Mouse (Mus musculus): ENCODE results near the gene Sema6d. TPM values are rescaled to one million over a fixed set of nuclear protein-coding genes. Genes with fewer than 3 reads are reported as not detected.

Sema6d gene
- polyA plus RNA-seq, 1 experiment from 2014 or later = 13.1 TPM

DNA sequence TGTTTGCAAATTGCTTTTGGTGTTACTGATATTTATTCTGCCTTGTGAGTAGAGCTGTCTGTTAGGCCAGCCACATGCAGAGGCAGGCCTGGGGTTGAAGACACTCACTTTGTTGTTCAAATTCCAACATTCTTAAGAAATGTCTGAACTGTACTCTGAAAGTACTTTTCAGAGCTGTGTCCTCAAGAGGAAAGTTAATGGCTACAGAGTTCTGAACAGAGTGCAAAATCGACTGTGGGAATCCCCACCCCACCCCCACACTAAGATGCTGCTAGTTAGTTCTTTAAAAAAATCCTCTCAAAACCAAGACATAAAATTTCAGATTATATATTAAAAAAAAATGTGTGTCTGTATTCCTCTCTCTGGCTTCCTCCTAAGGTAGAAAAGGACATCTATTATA is 86.5 kb downstream of the Sema6d start:
- WGBS = 17% methylated on average over 1 of the region's 1 CpGs
- Histone ChIP-seq H3K9me3 (no peaks in the 10 kb centered on the region), H3K4me2 (no peak overlapping the region), H3K36me3 (no peaks in the 10 kb centered on the region), H3K9ac (no peak overlapping the region), H3K27me3 (no peaks in the 10 kb centered on the region), H3K4me3 (no peak overlapping the region), H3K4me1 (no peaks in the 10 kb centered on the region), H3K27ac (no peak overlapping the region)
- ATAC-seq (ENCODE audit: insufficient number of reproducible peaks, low FRiP score, low TSS enrichment, low read depth) = no peak

GRCm38 (mm10) chr2:124176711-124177169 is 87.0 kb downstream of the Sema6d start:
- no peak for ATAC-seq (ENCODE audit: insufficient number of reproducible peaks, low FRiP score, low TSS enrichment, low read depth)
- H3K27ac ChIP-seq = no peak overlapping the region
- 54% methylated on average over 4 of the region's 4 CpGs for WGBS
- H3K4me1 ChIP-seq = no peaks in the 10 kb centered on the region
- H3K36me3 ChIP-seq = no peaks in the 10 kb centered on the region
- no peaks in the 10 kb centered on the region for H3K9me3 ChIP-seq
- no peak overlapping the region for H3K4me3 ChIP-seq
- H3K27me3 ChIP-seq = no peaks in the 10 kb centered on the region
- no peak overlapping the region for H3K9ac ChIP-seq
- H3K4me2 ChIP-seq = no peak overlapping the region

GRCm38 (mm10) chr2:124189271-124189670 is 99.5 kb downstream of the Sema6d start:
- Histone ChIP-seq H3K4me3 (no peak overlapping the region), H3K4me1 (no peaks in the 10 kb centered on the region), H3K9ac (no peak overlapping the region), H3K36me3 (no peaks in the 10 kb centered on the region), H3K4me2 (no peak overlapping the region), H3K27me3 (no peaks in the 10 kb centered on the region), H3K27ac (no peak overlapping the region), H3K9me3 (no peaks in the 10 kb centered on the region)
- ATAC-seq (ENCODE audit: insufficient number of reproducible peaks, low FRiP score, low TSS enrichment, low read depth) = no peak
- WGBS = 84% methylated on average over 2 of the region's 2 CpGs

- Histone ChIP-seq H3K4me1 (no peaks in the 10 kb centered on the region), H3K4me2 (no peak overlapping the region), H3K27ac (no peak overlapping the region), H3K9me3 (no peaks in the 10 kb centered on the region), H3K4me3 (no peak overlapping the region), H3K36me3 (no peaks in the 10 kb centered on the region), H3K27me3 (no peaks in the 10 kb centered on the region), H3K9ac (no peak overlapping the region)
- ATAC-seq (ENCODE audit: insufficient number of reproducible peaks, low FRiP score, low TSS enrichment, low read depth) = no peak
- WGBS = 86% methylated on average over 5 of the region's 5 CpGs
Measured at GRCm38 (mm10) chr2:124194041-124194440, 104.3 kb downstream of the Sema6d start.

DNA sequence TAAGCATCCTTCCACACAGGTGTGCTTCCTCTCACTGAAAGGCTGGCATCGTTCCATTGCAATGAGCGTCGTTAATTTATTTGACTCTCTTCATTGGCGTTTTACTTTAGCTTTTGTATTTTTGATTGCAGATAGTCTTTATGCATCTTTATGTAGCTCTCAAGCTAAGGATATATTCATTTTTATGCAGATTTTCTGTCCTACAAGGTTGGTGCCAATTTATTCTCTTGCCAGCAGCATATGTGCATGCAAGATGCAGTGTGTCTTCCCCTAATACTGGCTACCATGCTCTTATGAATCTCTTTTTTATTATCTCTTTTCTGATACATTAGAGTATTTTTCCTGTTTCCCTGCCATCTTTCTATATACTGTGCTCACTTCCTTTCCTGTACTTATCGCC is 111.7 kb downstream of the Sema6d start:
- no peaks in the 10 kb centered on the region for H3K9me3 ChIP-seq
- H3K9ac ChIP-seq = no peak overlapping the region
- no peaks in the 10 kb centered on the region for H3K4me1 ChIP-seq
- WGBS = 84% methylated on average over 5 of the region's 5 CpGs
- no peak overlapping the region for H3K4me2 ChIP-seq
- H3K4me3 ChIP-seq = no peak overlapping the region
- H3K27me3 ChIP-seq = no peaks in the 10 kb centered on the region
- H3K27ac ChIP-seq = no peak overlapping the region
- H3K36me3 ChIP-seq = no peaks in the 10 kb centered on the region
- no peak for ATAC-seq (ENCODE audit: insufficient number of reproducible peaks, low FRiP score, low TSS enrichment, low read depth)

DNA sequence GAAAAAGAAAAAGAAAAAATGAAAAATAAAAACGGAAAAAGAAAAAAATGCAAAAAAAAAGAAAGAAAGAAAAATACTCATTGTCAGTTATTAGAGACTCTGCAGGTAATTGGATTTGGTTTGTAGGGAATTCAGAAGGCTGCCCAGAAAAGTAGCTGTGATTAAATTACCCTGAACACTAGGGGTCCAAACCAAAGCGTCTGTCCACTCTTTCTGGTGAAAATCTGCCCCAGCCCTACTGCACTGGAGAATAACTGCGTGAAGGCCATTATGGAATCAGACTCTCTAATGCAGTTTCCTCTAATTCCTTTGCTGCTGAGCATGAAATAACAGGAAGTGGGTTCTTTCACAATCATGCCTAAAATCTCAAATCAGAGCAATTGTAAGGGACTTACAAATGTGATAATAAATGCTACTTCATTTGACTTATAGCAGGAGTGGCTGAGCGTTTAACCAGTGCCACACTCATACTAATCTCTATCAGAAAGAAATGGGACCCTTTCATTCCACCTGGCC is 112.8 kb downstream of the Sema6d start:
- WGBS = 29% methylated on average over 4 of the region's 4 CpGs
- Histone ChIP-seq H3K27ac (no peak overlapping the region), H3K4me1 (no peaks in the 10 kb centered on the region), H3K4me3 (no peak overlapping the region), H3K9ac (no peak overlapping the region), H3K9me3 (no peaks in the 10 kb centered on the region), H3K4me2 (no peak overlapping the region), H3K36me3 (no peaks in the 10 kb centered on the region), H3K27me3 (no peaks in the 10 kb centered on the region)
- ATAC-seq (ENCODE audit: insufficient number of reproducible peaks, low FRiP score, low TSS enrichment, low read depth) = no peak

- 79% methylated on average over 5 of the region's 5 CpGs for WGBS
- Histone ChIP-seq H3K9ac (no peak overlapping the region), H3K27ac (no peak overlapping the region), H3K4me2 (no peak overlapping the region), H3K27me3 (no peaks in the 10 kb centered on the region), H3K9me3 (no peaks in the 10 kb centered on the region), H3K4me3 (no peak overlapping the region), H3K4me1 (no peaks in the 10 kb centered on the region), H3K36me3 (no peaks in the 10 kb centered on the region)
- ATAC-seq (ENCODE audit: insufficient number of reproducible peaks, low FRiP score, low TSS enrichment, low read depth) = no peak
Measured at GRCm38 (mm10) chr2:124205811-124206210, 116.0 kb downstream of the Sema6d start.

DNA sequence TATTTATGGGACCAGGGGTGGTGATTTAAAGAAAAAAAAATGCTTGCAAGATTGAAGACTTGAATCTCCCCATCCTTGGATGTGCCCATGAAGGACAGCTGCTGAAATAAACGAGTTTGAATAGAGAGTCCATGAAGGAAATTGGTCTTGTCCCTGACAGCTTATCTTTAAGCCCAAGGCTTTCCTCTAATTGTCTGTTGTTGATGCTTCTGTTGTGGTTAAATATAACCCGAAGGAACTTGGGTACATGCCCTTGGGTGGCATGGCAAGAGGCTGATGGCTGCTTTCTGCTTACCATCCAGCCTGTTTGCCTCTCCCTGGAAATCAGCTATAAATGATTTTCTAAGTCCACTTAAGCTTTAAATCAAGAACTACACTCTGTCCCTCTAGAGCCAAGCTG is 118.5 kb downstream of the Sema6d start:
- WGBS = 47% methylated on average over 2 of the region's 2 CpGs

GRCm38 (mm10) chr2:124223559-124223958 is 133.8 kb downstream of the Sema6d start:
- no peak for ATAC-seq (ENCODE audit: insufficient number of reproducible peaks, low FRiP score, low TSS enrichment, low read depth)
- Histone ChIP-seq H3K4me3 (no peak overlapping the region), H3K4me2 (no peak overlapping the region), H3K4me1 (no peaks in the 10 kb centered on the region), H3K27me3 (no peaks in the 10 kb centered on the region), H3K27ac (no peak overlapping the region), H3K36me3 (no peaks in the 10 kb centered on the region), H3K9me3 (no peaks in the 10 kb centered on the region), H3K9ac (no peak overlapping the region)
- WGBS = 72% methylated on average over 7 of the region's 7 CpGs

More for the DNA sequence above, 118.5 kb downstream of the Sema6d start:
- no peaks in the 10 kb centered on the region for H3K36me3 ChIP-seq
- no peak overlapping the region for H3K4me2 ChIP-seq
- no peak overlapping the region for H3K9ac ChIP-seq
- H3K27ac ChIP-seq = no peak overlapping the region
- H3K9me3 ChIP-seq = no peaks in the 10 kb centered on the region
- H3K27me3 ChIP-seq = no peaks in the 10 kb centered on the region
- no peak overlapping the region for H3K4me3 ChIP-seq
- ATAC-seq (ENCODE audit: insufficient number of reproducible peaks, low FRiP score, low TSS enrichment, low read depth) = no peak
- no peaks in the 10 kb centered on the region for H3K4me1 ChIP-seq

DNA sequence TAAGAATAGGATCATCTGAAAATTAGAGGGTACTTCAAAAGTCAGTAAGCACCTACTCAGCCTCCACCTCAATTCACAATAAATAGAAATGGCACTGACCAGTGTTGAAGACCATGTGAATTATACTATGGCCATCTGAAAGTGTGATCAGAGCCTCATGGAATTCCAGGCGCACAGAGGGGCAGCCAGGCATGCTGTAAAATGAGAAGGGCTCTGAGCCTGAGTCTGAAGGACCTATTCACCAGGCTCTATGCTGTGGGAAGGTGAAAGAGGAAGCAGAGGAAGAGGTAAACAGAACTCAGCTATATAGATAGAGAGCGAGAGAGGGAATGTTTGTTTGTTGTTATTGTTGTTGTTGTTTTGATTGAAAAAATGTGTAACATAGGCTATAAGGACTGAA is 134.6 kb downstream of the Sema6d start:
- Histone ChIP-seq H3K9me3 (no peaks in the 10 kb centered on the region), H3K4me2 (no peak overlapping the region), H3K9ac (no peak overlapping the region), H3K36me3 (no peaks in the 10 kb centered on the region), H3K4me1 (no peaks in the 10 kb centered on the region), H3K27me3 (no peaks in the 10 kb centered on the region), H3K27ac (no peak overlapping the region), H3K4me3 (no peak overlapping the region)
- ATAC-seq (ENCODE audit: insufficient number of reproducible peaks, low FRiP score, low TSS enrichment, low read depth) = no peak
- WGBS = 49% methylated on average over 2 of the region's 2 CpGs

- Histone ChIP-seq H3K4me1 (no peaks in the 10 kb centered on the region), H3K4me3 (no peak overlapping the region), H3K9ac (no peak overlapping the region), H3K4me2 (no peak overlapping the region), H3K9me3 (no peaks in the 10 kb centered on the region), H3K27ac (no peak overlapping the region), H3K27me3 (no peaks in the 10 kb centered on the region), H3K36me3 (no peaks in the 10 kb centered on the region)
- ATAC-seq (ENCODE audit: insufficient number of reproducible peaks, low FRiP score, low TSS enrichment, low read depth) = no peak
- WGBS = 81% methylated on average over 9 of the region's 9 CpGs
Measured at GRCm38 (mm10) chr2:124234636-124235221, 145.0 kb downstream of the Sema6d start.

DNA sequence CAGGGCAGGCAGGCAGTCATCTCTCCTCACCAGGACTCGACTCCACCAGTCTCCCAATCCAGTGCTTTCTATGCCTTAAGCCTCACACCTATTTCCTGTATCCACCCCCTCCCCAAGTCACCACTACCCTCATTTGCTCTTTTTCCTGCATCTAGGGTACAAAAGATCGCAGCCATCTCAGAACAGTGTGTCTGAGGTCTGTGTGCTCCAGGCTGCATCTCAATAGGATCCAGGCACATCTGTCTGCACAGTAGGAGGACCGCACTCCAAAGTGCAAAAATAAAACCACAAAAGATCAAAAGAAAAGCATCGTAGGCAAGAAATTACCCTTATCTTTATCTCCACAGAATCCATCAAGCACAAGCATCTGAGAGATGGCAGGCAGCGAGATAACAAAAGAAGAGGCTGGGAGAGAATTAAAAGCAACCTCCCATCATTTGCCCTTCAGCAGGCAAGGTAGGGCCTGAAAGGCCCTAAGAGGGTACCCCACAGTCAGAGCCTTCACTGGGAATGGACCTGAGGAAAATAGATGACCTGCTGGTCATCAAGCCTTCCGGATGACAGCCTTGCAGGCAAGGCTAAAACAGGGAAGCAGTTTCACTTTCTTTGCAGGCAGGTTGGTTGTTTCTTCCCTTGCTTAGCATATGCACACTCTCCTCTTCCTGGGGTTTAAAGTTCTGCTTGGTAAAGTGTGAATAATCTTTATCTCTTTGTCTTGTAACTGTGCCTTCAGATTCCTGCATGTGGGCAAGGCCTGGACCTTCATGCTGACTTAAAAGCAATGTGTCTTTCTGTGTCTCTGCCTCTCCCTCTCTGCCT is 145.7 kb downstream of the Sema6d start:
- H3K36me3 ChIP-seq = no peaks in the 10 kb centered on the region
- no peaks in the 10 kb centered on the region for H3K9me3 ChIP-seq
- no peak overlapping the region for H3K4me2 ChIP-seq
- 50% methylated on average over 6 of the region's 6 CpGs for WGBS
- no peaks in the 10 kb centered on the region for H3K27me3 ChIP-seq
- no peak overlapping the region for H3K4me3 ChIP-seq
- no peak overlapping the region for H3K9ac ChIP-seq
- H3K27ac ChIP-seq = no peak overlapping the region
- no peaks in the 10 kb centered on the region for H3K4me1 ChIP-seq
- no peak for ATAC-seq (ENCODE audit: insufficient number of reproducible peaks, low FRiP score, low TSS enrichment, low read depth)
